20 mouse cellular contexts compared by ENCODE assay signal in genomic region chr5:91262526-91262925, GRCm38 (mm10).
"Had no signal": no experiment of that assay in that cellular context is flagged by ENCODE, and none has a peak within 500 bp of the region (broad histone marks: within the 10 kb centered on the region; RNA-seq: fewer than 3 reads in every experiment).

No protein-coding gene starts in this region.

- ATAC-seq: intestine, embryonic 15.5 days; liver, postnatal 0 days; midbrain, embryonic 13.5 days; midbrain, embryonic 16.5 days had no signal

- H3K27me3 ChIP-seq: intestine, embryonic 15.5 days; limb, embryonic 12.5 days; limb, embryonic 15.5 days; megakaryocyte, embryonic 14.5 days; midbrain, embryonic 13.5 days; neural tube, embryonic 13.5 days had no signal

- H3K36me3 ChIP-seq: intestine, embryonic 15.5 days; limb, embryonic 12.5 days; limb, embryonic 15.5 days; midbrain, embryonic 10.5 days; midbrain, embryonic 13.5 days; neural tube, embryonic 13.5 days had no signal

- H3K4me2 ChIP-seq: intestine, embryonic 15.5 days; limb, embryonic 12.5 days; limb, embryonic 15.5 days; liver, embryonic 11.5 days; midbrain, embryonic 13.5 days; neural tube, embryonic 13.5 days had no signal

- H3K9ac ChIP-seq: intestine, embryonic 15.5 days; limb, embryonic 12.5 days; limb, embryonic 15.5 days; liver, embryonic 14.5 days; liver, postnatal 0 days; midbrain, embryonic 13.5 days; neural tube, embryonic 13.5 days had no signal

- H3K4me3 ChIP-seq: intestine, embryonic 15.5 days; limb, embryonic 12.5 days; limb, embryonic 15.5 days; megakaryocyte, embryonic 14.5 days; midbrain, embryonic 10.5 days; midbrain, embryonic 13.5 days; myocyte; neural tube, embryonic 13.5 days had no signal

- H3K27ac ChIP-seq: intestine, embryonic 15.5 days; limb, embryonic 12.5 days; limb, embryonic 15.5 days; liver, embryonic 14.5 days; midbrain, embryonic 10.5 days; midbrain, embryonic 13.5 days; neural tube, embryonic 13.5 days had no signal

- DNase-seq: kidney, adult 11 months; kidney, adult 9 months; kidney, postnatal 14 days; kidney, postnatal 4 days; left cerebral cortex, postnatal 4 days; liver, postnatal 0 days; retina, postnatal 1 day; thymus, adult 18-20 months; thymus, postnatal 36 days had no signal

- H3K9me3 ChIP-seq: intestine, embryonic 15.5 days; limb, embryonic 12.5 days; limb, embryonic 15.5 days; megakaryocyte, embryonic 14.5 days; midbrain, embryonic 10.5 days; midbrain, embryonic 13.5 days; neural tube, embryonic 13.5 days had no signal

- H3K4me1 ChIP-seq: intestine, embryonic 15.5 days; limb, embryonic 12.5 days; limb, embryonic 15.5 days; megakaryocyte, embryonic 14.5 days; midbrain, embryonic 10.5 days; midbrain, embryonic 13.5 days; neural tube, embryonic 13.5 days had no signal
